Mouse (Mus musculus): ENCODE results near the gene Upk3b. TPM values are rescaled to one million over a fixed set of nuclear protein-coding genes. Genes with fewer than 3 reads are reported as not detected.

The Upk3b gene
- total and polyA plus RNA-seq, 3 experiments, result 0.05 TPM; not detected in 2

DNA sequence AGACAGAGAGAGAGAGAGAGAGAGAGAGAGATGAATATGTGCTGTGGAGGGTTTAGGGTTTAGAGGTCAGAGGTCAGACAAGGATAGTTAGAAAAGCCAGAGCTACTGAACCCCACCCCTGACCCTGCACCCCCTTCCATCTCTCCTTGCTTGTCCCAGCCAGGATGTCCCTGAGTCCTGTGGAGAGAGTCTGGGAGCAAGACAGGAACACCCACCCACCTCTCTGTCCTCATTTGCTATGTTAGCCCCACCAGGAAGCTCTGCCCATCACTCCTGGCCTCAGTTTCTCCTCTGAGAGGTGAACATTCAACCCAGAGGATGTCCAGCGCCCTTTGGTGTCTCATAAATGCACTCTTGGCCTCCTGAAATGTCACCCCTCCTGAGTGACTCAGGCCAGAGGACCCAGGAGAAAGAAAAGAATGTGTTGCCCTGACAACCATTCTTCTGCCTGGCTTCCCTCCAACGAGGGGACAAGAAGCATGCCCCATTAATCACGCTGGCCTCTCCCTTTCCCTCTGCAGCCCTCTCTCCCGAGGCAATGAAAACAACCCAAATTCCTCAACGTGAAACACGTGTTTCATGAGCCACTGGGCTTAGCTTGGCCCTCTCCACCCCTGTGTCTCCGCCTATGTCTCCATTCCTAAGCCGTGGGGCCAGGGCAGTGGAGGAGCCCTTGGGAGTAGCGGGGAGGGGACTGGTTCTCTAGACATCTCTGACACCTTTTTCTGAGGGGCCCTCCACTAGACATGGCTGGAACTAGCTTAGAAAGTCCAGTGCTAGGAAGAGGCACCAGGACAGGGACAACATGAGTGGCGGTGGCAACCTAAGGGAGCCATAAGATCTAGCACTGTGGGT is 13.2 kb downstream of the Upk3b start:
- H3K27me3 ChIP-seq (ENCODE audit: insufficient read depth, low read length), result peaks cover 2% of the 10 kb centered on the region

DNA sequence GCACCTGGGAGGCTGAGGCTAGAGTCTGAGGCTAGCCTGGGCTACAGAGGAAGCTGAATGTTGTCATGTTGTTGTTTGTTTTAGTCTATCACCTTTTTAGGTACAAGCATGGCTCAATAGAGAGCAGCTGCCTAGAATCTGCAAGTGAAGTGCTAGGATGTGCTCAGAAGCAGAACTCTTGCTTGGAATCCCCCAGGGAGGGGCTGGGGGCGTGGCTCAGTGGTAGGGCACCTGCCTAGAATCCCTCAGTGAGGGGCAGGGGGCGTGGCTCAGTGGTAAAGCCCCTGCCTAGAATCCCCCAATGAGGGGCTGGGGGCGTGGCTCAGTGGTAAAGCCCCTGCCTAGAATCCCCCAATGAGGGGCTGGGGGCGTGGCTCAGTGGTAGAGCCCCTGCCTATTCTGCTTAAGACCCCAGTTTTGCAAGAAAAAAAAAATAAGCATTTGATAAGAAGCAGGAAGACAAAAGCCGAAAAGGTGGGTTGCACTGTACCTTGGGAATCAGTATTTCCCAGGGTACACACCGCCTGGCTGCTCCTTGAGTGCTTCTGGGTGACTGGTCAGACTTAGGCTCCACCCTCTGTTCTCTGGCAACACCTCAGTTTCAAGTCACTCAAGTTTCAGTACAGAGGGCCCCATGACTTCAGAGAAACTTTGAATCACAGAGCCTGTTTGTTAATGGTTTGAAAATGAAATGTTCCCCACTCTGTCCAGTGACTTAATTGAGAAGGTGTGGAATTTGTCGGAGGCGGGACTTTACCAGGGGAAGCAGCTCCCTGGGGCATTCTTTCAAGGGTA is 14.8 kb downstream of the Upk3b start:
- Histone ChIP-seq H3K4me1 (ENCODE audit: insufficient read depth, low read depth, low read length) (no peaks in the 10 kb centered on the region), H3K9me3 (replicated peaks) (no peaks in the 10 kb centered on the region), H3K36me3 (replicated peaks) (no peaks in the 10 kb centered on the region), H3K4me3 (ENCODE audit: low read depth, low read length) (no peak overlapping the region), H3K27me3 (ENCODE audit: insufficient read depth, low read length) (peaks cover 16% of the 10 kb centered on the region)
- ATAC-seq (ENCODE audit: extremely low read depth, insufficient number of reproducible peaks, low FRiP score, poor library complexity, severe bottlenecking) (no peak), DNase-seq (ENCODE audit: low spot score) (no peak)
- TF ChIP-seq GATA1 (IDR thresholded peaks at IDR 0.05; ENCODE audit: borderline replicate concordance, low read length), result no peak
- no peak for TF ChIP-seq GATA2 (IDR thresholded peaks at IDR 0.05; ENCODE audit: borderline replicate concordance, low read depth, low read length)
- TF ChIP-seq CTCF (IDR thresholded peaks at IDR 0.05; ENCODE audit: low read depth, low read length), result no peak

More for the DNA sequence above, 13.2 kb downstream of the Upk3b start:
- no peaks in the 10 kb centered on the region for H3K36me3 ChIP-seq (replicated peaks)
- DNase-seq (ENCODE audit: low spot score) (no peak), ATAC-seq (ENCODE audit: extremely low read depth, insufficient number of reproducible peaks, low FRiP score, poor library complexity, severe bottlenecking) (no peak)
- H3K4me3 ChIP-seq (ENCODE audit: low read depth, low read length), result no peak overlapping the region
- no peaks in the 10 kb centered on the region for H3K9me3 ChIP-seq (replicated peaks)
- no peaks in the 10 kb centered on the region for H3K4me1 ChIP-seq (ENCODE audit: insufficient read depth, low read depth, low read length)
- TF ChIP-seq POLR2AphosphoS5 (IDR thresholded peaks at IDR 0.05; ENCODE audit: insufficient replicate concordance, low read depth, low read length) (no peak), TAL1 (conservative IDR thresholded peaks at IDR 0.05; ENCODE audit: low read depth, low read length) (no peak), CTCF (IDR thresholded peaks at IDR 0.05; ENCODE audit: low read depth, low read length) (no peak), GATA1 (IDR thresholded peaks at IDR 0.05; ENCODE audit: borderline replicate concordance, low read length) (no peak), GATA2 (IDR thresholded peaks at IDR 0.05; ENCODE audit: borderline replicate concordance, low read depth, low read length) (no peak)

DNA sequence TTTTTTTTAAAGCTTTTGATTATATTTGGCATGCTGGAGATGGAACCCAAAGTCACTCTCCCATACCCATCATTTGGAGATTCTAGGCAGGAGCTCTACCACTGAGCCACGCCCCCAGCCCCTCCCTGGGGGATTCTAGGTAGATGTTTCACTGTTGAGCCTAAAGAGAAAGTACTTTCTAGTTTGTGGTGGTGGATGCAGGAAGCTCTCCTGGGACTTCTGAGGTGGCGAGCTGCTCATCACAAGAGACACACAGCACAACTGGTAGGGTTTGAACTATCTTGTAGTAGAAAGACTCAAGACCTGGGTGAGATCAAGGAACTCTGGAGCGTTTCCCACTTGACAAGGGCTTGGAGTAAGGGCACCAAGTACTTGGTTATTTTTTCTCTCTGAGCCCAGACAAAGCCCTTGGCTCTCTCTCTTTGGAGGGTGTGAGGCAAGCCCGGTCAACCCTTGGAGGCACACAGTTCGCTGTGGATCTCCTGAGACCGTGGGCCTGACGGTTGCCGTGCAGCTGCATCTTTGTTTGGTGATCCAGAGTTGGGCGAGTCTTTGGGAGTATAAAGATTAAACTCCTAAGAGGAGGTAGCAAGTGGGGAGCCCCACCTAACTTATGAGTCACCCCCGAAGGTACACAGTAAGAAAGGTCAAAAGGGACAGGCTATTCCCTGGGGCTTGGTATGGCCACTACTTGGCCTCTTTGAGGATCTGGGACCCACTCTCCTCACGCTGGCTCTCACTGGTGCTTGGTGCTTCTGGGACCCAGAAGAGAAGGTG is 16.2 kb downstream of the Upk3b start, which contains the start of gene Upk3bl:
TSS of gene Upk3bl (plus strand) at position 192 of the 777 bp plus-strand sequence.
- no peaks in the 10 kb centered on the region for H3K36me3 ChIP-seq (replicated peaks)
- H3K4me3 ChIP-seq (ENCODE audit: low read depth, low read length), result no peak within 1 kb of the TSS
- H3K9me3 ChIP-seq (replicated peaks), result no peaks in the 10 kb centered on the region
- H3K27me3 ChIP-seq (ENCODE audit: insufficient read depth, low read length), result peaks cover 26% of the 10 kb centered on the region
- ATAC-seq (ENCODE audit: extremely low read depth, insufficient number of reproducible peaks, low FRiP score, poor library complexity, severe bottlenecking), result no peak
- no peaks in the 10 kb centered on the region for H3K4me1 ChIP-seq (ENCODE audit: insufficient read depth, low read depth, low read length)
- no peak for TF ChIP-seq CTCF (IDR thresholded peaks at IDR 0.05; ENCODE audit: low read depth, low read length)
- TF ChIP-seq TAL1 (conservative IDR thresholded peaks at IDR 0.05; ENCODE audit: low read depth, low read length), result no peak
- TF ChIP-seq GATA1 (IDR thresholded peaks at IDR 0.05; ENCODE audit: borderline replicate concordance, low read length), result no peak
- TF ChIP-seq GATA2 (IDR thresholded peaks at IDR 0.05; ENCODE audit: borderline replicate concordance, low read depth, low read length), result no peak
- DNase-seq (ENCODE audit: low spot score), result no peak

DNA sequence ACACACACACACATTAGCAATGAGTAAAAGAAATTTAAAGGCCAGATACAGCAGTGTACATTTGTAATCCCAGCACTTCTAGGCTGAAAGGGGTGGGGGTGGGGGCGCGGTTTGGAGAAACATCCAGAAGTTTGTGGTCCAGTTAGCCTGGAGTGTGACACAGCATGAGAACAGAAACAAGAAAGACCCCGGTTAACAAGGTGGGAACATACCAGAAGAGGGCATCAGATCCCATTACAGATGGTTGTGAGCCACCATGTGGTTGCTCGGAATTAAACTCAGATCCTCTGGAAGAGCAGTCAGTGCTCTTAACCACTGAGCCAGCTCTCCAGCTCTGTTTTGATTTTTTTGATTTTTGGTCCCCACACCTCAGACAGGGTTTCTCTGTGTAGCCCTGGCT is 17.8 kb downstream of the Upk3b start:
- H3K9me3 ChIP-seq (replicated peaks), result no peaks in the 10 kb centered on the region
- ATAC-seq (ENCODE audit: extremely low read depth, insufficient number of reproducible peaks, low FRiP score, poor library complexity, severe bottlenecking) (no peak), DNase-seq (ENCODE audit: low spot score) (no peak)
- peaks cover 38% of the 10 kb centered on the region for H3K27me3 ChIP-seq (ENCODE audit: insufficient read depth, low read length)
- H3K36me3 ChIP-seq (replicated peaks), result no peaks in the 10 kb centered on the region
- H3K4me3 ChIP-seq (ENCODE audit: low read depth, low read length), result no peak overlapping the region
- no peak for TF ChIP-seq CTCF (IDR thresholded peaks at IDR 0.05; ENCODE audit: low read depth, low read length)
- no peak for TF ChIP-seq GATA2 (IDR thresholded peaks at IDR 0.05; ENCODE audit: borderline replicate concordance, low read depth, low read length)
- no peak for TF ChIP-seq GATA1 (IDR thresholded peaks at IDR 0.05; ENCODE audit: borderline replicate concordance, low read length)
- no peak for TF ChIP-seq POLR2AphosphoS5 (IDR thresholded peaks at IDR 0.05; ENCODE audit: insufficient replicate concordance, low read depth, low read length)
- TF ChIP-seq TAL1 (conservative IDR thresholded peaks at IDR 0.05; ENCODE audit: low read depth, low read length), result no peak
- H3K4me1 ChIP-seq (ENCODE audit: insufficient read depth, low read depth, low read length), result no peaks in the 10 kb centered on the region

DNA sequence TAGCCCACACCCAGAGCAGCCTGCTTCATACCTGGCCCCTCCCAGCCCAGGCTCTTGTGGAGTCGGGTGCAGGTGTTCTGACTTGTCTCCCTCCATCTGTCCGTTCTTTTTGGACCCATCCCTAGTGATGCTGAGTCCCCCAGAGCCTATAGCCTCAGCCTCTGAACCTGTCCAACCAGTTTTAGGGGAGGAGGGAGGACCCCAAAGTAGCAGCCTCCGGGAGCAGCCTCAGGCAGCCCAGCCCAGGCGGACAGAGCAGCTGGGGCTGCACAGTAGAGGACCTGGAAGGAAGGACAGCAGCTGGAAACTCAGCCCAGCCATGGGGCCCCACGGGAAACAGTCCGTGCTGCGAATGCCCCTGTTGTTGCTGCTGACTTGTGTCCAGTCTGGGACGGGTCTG is 18.8 kb downstream of the Upk3b start:
- TF ChIP-seq POLR2AphosphoS5 (IDR thresholded peaks at IDR 0.05; ENCODE audit: insufficient replicate concordance, low read depth, low read length) (no peak), TAL1 (conservative IDR thresholded peaks at IDR 0.05; ENCODE audit: low read depth, low read length) (no peak), GATA2 (IDR thresholded peaks at IDR 0.05; ENCODE audit: borderline replicate concordance, low read depth, low read length) (no peak), GATA1 (IDR thresholded peaks at IDR 0.05; ENCODE audit: borderline replicate concordance, low read length) (no peak), CTCF (IDR thresholded peaks at IDR 0.05; ENCODE audit: low read depth, low read length) (no peak)
- DNase-seq (ENCODE audit: low spot score) (no peak), ATAC-seq (ENCODE audit: extremely low read depth, insufficient number of reproducible peaks, low FRiP score, poor library complexity, severe bottlenecking) (no peak)
- Histone ChIP-seq H3K4me3 (ENCODE audit: low read depth, low read length) (no peak overlapping the region), H3K4me1 (ENCODE audit: insufficient read depth, low read depth, low read length) (no peaks in the 10 kb centered on the region), H3K9me3 (replicated peaks) (no peaks in the 10 kb centered on the region), H3K36me3 (replicated peaks) (no peaks in the 10 kb centered on the region), H3K27me3 (ENCODE audit: insufficient read depth, low read length) (peaks cover 40% of the 10 kb centered on the region)
